Mouse (Mus musculus): ENCODE measurements at regions not wholly inside any gene's neighbourhood (a gene's known extent, or its start where the extent isn't known, plus 50 kb on each side); places are given as distances from the start of the nearest gene placed in this dataset.
A peak's percentile ranks its signal among the peaks of the same experiment; 100 is the strongest.
"Not testable (repeated sequence)": the region's sequence is repeated elsewhere in the genome, so short reads cannot be mapped to it uniquely, and the experiment has no call there.

GRCm38 (mm10) chr1:108046857-108047714 is 457.3 kb downstream of the Serpinb8 start:
- no peak for TF ChIP-seq POLR2A (IDR thresholded peaks at IDR 0.05; ENCODE audit: low read depth, low read length)
- no peak for TF ChIP-seq CTCF (IDR thresholded peaks at IDR 0.05; ENCODE audit: borderline replicate concordance, insufficient read depth, low read length)
- no peaks in the 10 kb centered on the region for H3K4me1 ChIP-seq (ENCODE audit: control insufficient read depth, insufficient read depth, low read length)
- no peak overlapping the region for H3K27ac ChIP-seq (ENCODE audit: insufficient read depth, low read length)

GRCm38 (mm10) chr1:108094622-108095021 is 504.8 kb downstream of the Serpinb8 start:
- H3K27ac ChIP-seq (ENCODE audit: insufficient read depth, low read length) = no peak overlapping the region
- TF ChIP-seq CTCF (IDR thresholded peaks at IDR 0.05; ENCODE audit: borderline replicate concordance, insufficient read depth, low read length) (no peak), POLR2A (IDR thresholded peaks at IDR 0.05; ENCODE audit: low read depth, low read length) (no peak)
- no peaks in the 10 kb centered on the region for H3K4me1 ChIP-seq (ENCODE audit: control insufficient read depth, insufficient read depth, low read length)
- no peak overlapping the region for H3K4me3 ChIP-seq (ENCODE audit: insufficient read depth, low read length)

More at GRCm38 (mm10) chr1:108046857-108047714, 457.3 kb downstream of the Serpinb8 start:
- no peak overlapping the region for H3K4me3 ChIP-seq (ENCODE audit: insufficient read depth, low read length)

- no peak for TF ChIP-seq POLR2A (IDR thresholded peaks at IDR 0.05; ENCODE audit: low read depth, low read length)
- no peak for TF ChIP-seq CTCF (IDR thresholded peaks at IDR 0.05; ENCODE audit: borderline replicate concordance, insufficient read depth, low read length)
- H3K4me1 ChIP-seq (ENCODE audit: control insufficient read depth, insufficient read depth, low read length) = no peaks in the 10 kb centered on the region
Measured at GRCm38 (mm10) chr1:108102607-108103006, 512.8 kb downstream of the Serpinb8 start.

GRCm38 (mm10) chr1:108110984-108111383 is 521.2 kb downstream of the Serpinb8 start:
- no peak overlapping the region for H3K27ac ChIP-seq (ENCODE audit: insufficient read depth, low read length)
- no peaks in the 10 kb centered on the region for H3K4me1 ChIP-seq (ENCODE audit: control insufficient read depth, insufficient read depth, low read length)
- H3K4me3 ChIP-seq (ENCODE audit: insufficient read depth, low read length) = no peak overlapping the region
- TF ChIP-seq POLR2A (IDR thresholded peaks at IDR 0.05; ENCODE audit: low read depth, low read length) (no peak), CTCF (IDR thresholded peaks at IDR 0.05; ENCODE audit: borderline replicate concordance, insufficient read depth, low read length) (no peak)

More at GRCm38 (mm10) chr1:108102607-108103006, 512.8 kb downstream of the Serpinb8 start:
- no peak overlapping the region for H3K4me3 ChIP-seq (ENCODE audit: insufficient read depth, low read length)
- no peak overlapping the region for H3K27ac ChIP-seq (ENCODE audit: insufficient read depth, low read length)

GRCm38 (mm10) chr1:108127393-108127792 is 537.6 kb downstream of the Serpinb8 start:
- H3K27ac ChIP-seq (ENCODE audit: insufficient read depth, low read length) = no peak overlapping the region
- no peak for TF ChIP-seq CTCF (IDR thresholded peaks at IDR 0.05; ENCODE audit: borderline replicate concordance, insufficient read depth, low read length)
- peaks cover 3% of the 10 kb centered on the region for H3K4me1 ChIP-seq (ENCODE audit: control insufficient read depth, insufficient read depth, low read length)
- H3K4me3 ChIP-seq (ENCODE audit: insufficient read depth, low read length) = no peak overlapping the region

GRCm38 (mm10) chr1:108132006-108132405 is 542.2 kb downstream of the Serpinb8 start:
- peak overlapping the region; percentile 99 for H3K27ac ChIP-seq (ENCODE audit: insufficient read depth, low read length)
- H3K4me3 ChIP-seq (ENCODE audit: insufficient read depth, low read length) = no peak overlapping the region
- TF ChIP-seq POLR2A (IDR thresholded peaks at IDR 0.05; ENCODE audit: low read depth, low read length) (no peak), CTCF (IDR thresholded peaks at IDR 0.05; ENCODE audit: borderline replicate concordance, insufficient read depth, low read length) (no peak)
- H3K4me1 ChIP-seq (ENCODE audit: control insufficient read depth, insufficient read depth, low read length) = peaks cover 8% of the 10 kb centered on the region

GRCm38 (mm10) chr1:108135346-108135745 is 545.5 kb downstream of the Serpinb8 start:
- H3K4me3 ChIP-seq (ENCODE audit: insufficient read depth, low read length); H3K27ac ChIP-seq (ENCODE audit: insufficient read depth, low read length); H3K4me1 ChIP-seq (ENCODE audit: control insufficient read depth, insufficient read depth, low read length): not testable (repeated sequence)

GRCm38 (mm10) chr1:108144114-108144513 is 554.3 kb downstream of the Serpinb8 start:
- TF ChIP-seq POLR2A (IDR thresholded peaks at IDR 0.05; ENCODE audit: low read depth, low read length) = no peak
- no peak for TF ChIP-seq CTCF (IDR thresholded peaks at IDR 0.05; ENCODE audit: borderline replicate concordance, insufficient read depth, low read length)
- no peak overlapping the region for H3K27ac ChIP-seq (ENCODE audit: insufficient read depth, low read length)

GRCm38 (mm10) chr1:108181350-108182167 is 591.8 kb downstream of the Serpinb8 start:
- Histone ChIP-seq H3K4me1 (ENCODE audit: control insufficient read depth, insufficient read depth, low read length) (no peaks in the 10 kb centered on the region), H3K4me3 (ENCODE audit: insufficient read depth, low read length) (no peak overlapping the region), H3K27ac (ENCODE audit: insufficient read depth, low read length) (no peak overlapping the region)
- TF ChIP-seq POLR2A (IDR thresholded peaks at IDR 0.05; ENCODE audit: low read depth, low read length) = no peak
- TF ChIP-seq CTCF (IDR thresholded peaks at IDR 0.05; ENCODE audit: borderline replicate concordance, insufficient read depth, low read length) = no peak

More at GRCm38 (mm10) chr1:108144114-108144513, 554.3 kb downstream of the Serpinb8 start:
- H3K4me3 ChIP-seq (ENCODE audit: insufficient read depth, low read length) = no peak overlapping the region
- no peaks in the 10 kb centered on the region for H3K4me1 ChIP-seq (ENCODE audit: control insufficient read depth, insufficient read depth, low read length)

- Histone ChIP-seq H3K4me3 (ENCODE audit: insufficient read depth, low read length) (no peak overlapping the region), H3K27ac (ENCODE audit: insufficient read depth, low read length) (no peak overlapping the region), H3K4me1 (ENCODE audit: control insufficient read depth, insufficient read depth, low read length) (no peaks in the 10 kb centered on the region)
- TF ChIP-seq CTCF (IDR thresholded peaks at IDR 0.05; ENCODE audit: borderline replicate concordance, insufficient read depth, low read length) = no peak
- no peak for TF ChIP-seq POLR2A (IDR thresholded peaks at IDR 0.05; ENCODE audit: low read depth, low read length)
Measured at GRCm38 (mm10) chr1:108182168-108182539, 592.3 kb downstream of the Serpinb8 start.
